Mouse (Mus musculus) spleen, postnatal 36 days (tissue): Measurements from ENCODE around the gene Cntnap1.

ENCODE experiments used
- DNase-seq, 2 experiments: peaks; one replicate each; pipeline ENCODE4 v3.0.0; 2022; ENCODE audit warnings: low spot score in 2 of 2, mixed read lengths in 1 of 2

Gene Cntnap1

DNA sequence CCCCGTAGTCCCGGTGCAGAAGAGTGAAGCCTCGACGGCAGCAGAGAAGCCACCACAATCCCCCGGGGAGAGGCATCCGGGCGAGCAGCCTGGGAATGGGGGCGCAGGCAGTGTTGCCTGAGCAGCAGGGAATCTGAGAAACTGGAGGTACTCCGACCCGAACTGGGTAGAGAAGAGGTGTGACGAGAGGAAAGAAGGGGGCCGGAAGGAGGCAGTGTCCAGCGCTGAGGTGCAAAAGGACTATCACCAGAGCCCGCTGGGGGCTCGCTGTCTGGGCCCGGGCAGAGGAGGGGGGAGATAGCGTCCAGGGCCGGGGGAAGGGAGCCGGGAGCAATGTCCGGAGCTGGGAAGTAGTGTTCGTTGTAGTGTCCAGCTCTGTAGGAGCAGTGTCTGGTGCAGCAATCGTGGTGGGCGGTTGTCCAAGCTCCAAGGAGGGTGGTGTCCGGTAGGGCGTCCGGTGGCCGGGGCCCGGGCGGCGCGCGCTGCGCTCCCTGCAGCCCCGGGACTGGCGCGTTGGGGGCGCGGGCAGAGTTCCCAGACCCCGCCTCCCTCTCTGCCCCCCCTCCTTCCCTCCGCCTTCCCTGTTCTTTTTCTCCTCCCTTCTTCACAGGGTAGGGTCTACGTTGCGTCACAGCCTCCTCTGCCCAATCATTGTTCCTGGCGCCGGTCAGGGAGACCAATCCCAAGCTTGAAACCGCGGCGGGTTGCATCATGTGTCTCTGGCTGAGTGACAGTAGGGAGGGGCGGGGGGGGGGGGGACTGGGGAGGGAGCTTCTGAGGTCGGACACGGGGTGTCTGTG lies 688 bp downstream of the Cntnap1 start, which contains the start of gene Plekhh3:
Gene Plekhh3, minus strand, starts transcription at position 541 of the 800 bp plus-strand sequence.
- peak; percentile 89 to 91 for DNase-seq

DNA sequence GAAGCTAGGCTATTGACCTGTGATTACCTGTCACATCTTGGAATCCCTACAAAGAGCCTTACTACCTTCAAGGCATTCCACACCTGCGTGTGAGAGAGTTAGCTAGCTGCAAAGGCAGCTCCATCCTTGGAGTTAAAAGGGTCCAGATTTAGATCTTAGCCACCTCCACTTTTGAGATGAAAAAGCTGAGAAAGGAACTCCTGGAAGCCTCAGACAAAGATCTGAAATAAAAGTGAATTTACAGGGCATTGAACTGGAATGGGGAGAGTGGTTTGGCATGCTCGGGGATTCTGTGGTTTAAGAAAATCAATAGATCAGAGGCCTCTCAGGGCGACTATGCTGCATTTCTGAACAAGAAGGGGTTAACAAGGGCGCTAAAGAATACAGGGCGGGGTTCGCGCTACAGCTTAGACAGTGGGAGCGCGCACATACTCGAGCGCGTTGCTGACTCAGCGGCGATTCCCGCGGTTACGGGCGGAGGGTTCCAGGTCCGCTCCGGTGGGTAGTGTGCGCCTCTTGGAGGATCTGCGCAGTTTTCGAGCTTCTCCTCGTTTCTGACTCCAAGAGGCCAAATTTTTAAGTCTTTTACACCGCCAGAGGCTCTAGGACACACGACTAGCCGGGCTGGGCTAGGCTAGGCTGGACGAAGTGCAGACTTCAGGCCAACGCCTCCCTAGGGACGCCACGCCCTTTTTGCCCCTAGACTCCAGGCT lies 1.6 kb downstream of the Cntnap1 start:
- peak; percentile 40 to 46 for DNase-seq

DNA sequence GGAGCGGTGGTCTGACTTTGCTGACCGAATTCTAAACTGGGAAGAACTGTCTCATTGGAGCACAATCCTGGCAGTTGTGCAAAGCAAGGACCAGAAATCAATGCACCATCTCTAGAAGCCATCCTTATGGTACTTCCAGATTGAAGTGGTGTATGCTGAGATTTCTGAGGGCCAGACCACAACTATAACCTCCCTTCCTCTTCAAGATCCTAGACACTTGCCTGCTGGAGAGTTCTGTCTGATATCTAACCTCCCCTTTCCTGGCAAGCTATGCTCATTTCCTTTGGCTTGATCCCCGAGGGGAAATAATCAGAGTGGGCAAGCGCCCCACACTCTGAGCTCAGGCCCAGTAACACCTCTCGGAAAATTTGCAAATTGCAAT lies 2.1 kb downstream of the Cntnap1 start:
- no peak for DNase-seq

DNA sequence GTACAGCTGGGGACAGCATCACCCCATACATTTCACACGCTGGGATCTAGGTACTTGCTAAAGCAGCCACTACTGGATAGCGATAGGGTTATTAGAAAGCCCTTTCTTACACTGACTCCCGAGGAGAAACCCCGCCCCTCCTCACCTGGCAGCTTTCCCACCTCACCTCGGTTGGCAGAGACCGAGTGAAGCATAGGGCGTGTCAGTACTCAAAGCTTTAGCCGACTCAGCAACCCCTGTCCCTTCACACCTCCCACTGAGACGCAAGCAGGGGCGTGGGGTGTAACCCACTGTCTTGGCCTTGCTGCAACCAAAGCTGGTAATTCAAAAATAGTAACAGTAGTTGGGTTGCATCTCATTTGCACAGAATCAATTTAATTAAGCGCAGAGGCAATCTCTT lies 2.8 kb downstream of the Cntnap1 start:
- DNase-seq = no peak

DNA sequence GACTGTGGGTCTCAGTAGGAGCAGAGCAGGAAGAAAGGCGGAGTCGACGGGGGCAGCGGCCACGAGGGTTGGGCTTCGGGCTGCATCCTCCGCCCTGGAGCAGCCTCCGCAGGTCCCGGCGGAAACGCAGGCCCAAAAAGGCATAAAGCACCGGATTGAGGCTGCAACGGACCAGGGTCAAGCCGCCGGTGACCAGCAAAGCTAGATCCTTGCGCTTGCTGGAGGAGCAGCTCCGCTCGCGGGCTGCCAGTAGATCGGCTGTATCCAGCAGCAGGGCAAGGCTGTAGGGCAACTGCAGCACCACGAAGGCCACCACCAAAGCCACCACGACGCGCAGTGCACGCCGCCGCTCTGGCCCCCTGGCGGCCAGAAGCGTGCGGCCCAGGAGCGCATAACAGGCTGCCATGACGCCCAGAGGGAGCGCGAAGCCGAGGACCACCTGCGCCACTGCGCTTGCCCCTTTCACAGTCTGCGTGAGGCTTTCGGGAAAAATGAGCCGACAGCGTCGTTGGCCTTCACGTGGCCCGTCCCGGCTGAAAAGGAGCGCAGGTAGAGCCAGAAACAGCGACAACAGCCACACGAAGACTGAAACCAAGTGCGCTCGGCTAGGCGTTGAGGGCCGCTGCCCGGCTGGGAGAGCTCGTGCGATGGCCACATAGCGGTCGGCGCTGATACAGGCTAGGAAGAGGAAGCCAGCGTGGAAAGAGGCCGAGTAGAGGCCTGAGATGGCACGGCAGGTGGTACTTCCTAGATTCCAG lies 3.5 kb downstream of the Cntnap1 start:
- peak; percentile 72 to 80 for DNase-seq

DNA sequence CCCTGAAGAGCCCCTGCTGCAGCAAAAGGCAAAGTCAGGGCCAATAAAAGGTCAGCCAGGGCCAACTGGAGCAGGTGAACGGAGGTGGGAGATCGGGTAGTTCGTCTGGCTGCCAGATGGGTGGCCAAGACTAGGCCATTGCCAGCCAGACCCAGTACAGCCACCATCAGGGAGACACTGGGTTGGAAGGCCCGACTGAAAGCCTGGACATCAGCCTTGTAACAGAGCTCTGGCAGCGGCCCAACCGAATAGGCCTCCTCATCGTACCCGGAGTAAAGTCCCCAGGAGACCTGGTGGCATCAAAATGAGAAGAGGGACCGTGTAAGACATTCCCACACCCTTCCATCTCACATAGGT lies 4.0 kb downstream of the Cntnap1 start:
- no peak for DNase-seq

DNA sequence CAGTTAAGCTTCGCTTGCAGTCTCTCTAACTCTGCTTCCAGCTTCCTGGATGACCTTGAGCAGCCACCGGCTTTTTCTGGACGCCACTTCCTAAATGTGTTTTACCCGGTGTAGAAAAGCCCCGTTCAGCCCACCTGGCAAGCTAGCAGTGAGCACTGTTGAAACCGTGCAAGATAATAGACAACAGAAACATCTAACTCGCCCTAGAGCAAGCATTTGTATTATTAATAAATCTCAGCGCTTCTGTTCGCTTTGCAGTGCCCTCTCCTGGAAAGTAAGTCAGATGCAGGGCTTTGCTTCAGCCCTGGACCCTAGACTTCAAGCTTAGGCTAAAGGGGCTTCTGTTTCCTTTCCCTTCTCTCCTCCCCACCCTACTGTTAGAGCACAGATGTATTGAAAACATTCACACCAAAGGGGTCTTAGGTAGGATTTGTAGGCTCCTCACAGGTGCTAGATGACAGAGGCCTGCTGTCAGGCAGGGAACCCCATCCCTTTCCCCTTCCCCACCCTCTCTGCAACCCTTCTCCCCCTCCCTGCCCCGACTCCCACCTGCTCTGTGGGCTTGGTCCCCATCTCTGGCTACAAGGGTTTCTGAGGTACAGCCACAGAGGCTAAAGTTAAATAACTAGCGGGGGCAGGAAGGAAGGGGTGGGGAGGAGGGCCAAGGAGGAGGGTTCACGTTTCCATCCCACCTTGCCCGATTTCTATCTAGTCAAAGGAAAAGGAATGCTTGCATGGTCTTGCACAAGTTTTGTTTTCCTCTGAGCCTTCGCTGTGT lies 4.7 kb downstream of the Cntnap1 start, which contains the start of gene Ccr10:
Gene Ccr10, minus strand, starts transcription at position 593 of the 778 bp plus-strand sequence.
- no peak for DNase-seq

DNA sequence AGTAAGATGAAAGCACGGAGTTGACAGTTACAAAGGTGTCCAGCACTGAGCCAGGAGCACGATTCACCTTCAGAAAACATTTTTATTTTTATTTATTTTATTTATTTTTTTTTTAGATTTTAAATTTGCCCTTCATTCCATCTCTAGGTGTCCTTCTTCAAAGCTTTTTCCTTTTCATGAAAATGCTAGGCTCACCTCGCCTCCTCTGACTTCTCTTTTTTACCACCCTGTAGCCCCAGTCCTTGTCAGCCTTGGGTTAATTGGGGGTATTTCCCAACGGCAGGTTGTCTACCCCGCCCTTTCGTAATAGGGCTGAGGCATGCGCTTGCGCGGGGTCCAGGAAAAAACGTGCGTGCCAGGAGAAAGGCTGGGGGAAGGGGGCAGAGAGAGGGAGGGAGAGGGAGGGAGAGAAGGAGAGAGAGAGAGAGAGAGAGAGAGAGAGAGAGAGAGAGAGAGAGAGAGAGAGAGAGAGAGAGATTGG lies 5.4 kb downstream of the Cntnap1 start:
- DNase-seq = no peak

DNA sequence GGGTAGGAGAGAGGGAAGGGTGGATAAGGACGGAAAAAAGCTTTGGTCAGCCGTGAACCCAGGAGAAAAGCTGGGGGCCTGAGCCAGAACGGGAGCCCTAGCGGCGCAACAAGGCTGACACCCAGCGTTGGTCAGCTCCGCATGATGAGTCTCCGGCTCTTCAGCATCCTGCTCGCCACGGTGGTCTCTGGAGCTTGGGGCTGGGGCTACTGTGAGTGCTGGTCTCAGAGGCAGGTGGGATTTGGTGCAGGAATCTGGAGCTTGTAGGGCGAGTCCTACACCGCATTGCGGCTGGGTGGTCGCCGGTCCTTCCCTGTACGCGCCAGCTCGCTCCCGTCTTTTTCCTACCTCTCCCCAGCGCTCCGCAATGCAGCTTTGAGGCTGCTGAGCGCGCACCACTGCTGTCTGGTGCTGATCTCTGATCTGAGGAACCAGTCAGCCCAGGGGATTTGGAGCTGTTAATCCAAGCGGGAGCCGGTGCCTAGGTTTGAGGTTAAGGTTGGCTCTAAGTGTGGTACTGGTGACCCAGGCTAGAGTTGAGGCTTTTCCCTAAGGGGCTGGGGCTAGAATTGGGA lies 5.9 kb downstream of the Cntnap1 start:
- no peak for DNase-seq

DNA sequence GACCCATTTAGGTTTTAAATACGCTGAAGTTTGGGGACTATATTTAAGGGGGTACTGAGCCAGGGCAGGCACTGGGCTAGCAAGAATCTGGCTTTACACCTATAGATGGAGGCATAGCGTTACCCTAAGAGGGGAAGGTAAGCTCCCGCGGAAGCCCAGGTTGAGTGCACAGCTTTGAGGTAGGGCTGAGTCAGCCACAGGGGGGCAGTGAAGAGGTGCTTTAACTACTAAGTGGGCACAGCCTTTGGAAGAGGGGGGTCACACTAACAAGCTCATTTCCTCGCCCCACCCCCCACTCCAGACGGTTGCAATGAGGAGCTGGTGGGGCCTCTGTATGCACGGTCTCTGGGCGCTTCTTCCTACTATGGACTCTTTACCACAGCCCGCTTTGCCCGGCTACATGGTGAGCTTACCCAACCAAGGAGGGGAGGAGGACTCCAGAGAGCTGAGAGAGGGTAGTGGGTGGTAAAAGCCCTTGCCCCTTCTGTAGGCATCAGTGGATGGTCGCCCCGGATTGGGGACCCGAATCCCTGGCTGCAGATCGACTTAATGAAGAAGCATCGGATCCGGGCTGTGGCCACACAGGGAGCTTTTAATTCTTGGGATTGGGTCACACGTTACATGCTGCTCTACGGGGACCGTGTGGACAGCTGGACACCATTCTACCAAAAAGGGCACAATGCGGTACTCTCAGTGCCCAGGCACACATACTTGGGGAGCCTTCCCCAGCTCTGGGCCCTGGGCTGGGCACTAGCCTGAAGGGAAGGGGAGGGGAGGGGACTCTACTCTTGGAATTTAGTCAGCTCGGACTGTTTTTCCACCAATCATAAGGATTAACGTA lies 6.8 kb downstream of the Cntnap1 start:
- DNase-seq = peak; percentile 65 to 66

DNA sequence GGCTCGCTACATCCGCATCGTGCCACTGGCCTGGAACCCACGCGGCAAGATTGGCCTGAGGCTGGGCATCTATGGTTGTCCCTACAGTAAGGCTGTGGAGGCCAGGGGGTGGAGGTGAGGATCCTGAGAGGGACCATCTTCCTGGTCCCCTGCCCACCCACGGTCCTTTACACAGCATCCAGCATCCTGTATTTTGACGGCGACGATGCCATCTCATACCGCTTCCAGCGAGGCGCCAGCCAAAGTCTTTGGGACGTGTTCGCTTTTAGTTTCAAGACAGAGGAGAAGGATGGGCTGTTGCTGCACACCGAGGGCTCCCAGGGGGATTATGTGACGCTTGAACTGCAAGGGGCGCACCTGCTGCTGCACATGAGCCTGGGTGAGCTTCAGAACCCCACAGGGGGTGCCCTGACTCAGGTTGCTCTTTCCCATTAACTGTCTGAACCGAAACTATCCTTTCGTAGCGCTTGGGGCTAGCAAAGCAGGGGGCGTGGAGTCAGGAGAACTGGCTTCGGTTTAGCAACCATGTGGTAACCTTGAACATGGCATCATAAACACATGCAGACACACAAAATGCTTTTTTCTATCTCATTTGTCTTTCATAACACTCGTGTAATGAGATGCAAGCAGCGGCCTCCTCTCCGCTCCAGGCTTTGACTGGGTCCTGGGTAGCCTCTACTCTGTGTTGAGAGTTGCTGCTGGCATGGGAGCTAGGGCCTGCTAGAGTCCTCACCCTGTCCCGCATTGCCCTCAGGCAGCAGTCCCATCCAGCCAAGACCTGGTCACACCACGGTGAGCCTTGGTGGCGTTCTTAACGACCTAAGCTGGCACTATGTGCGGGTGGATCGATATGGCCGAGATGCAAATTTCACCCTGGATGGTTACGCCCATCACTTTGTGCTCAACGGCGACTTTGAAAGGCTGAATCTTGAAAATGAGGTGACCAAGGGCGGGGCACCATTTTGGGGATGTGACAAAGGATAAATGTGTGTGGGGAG lies 8.0 kb downstream of the Cntnap1 start:
- peak in 1 of 2 experiments; percentile 31 for DNase-seq

DNA sequence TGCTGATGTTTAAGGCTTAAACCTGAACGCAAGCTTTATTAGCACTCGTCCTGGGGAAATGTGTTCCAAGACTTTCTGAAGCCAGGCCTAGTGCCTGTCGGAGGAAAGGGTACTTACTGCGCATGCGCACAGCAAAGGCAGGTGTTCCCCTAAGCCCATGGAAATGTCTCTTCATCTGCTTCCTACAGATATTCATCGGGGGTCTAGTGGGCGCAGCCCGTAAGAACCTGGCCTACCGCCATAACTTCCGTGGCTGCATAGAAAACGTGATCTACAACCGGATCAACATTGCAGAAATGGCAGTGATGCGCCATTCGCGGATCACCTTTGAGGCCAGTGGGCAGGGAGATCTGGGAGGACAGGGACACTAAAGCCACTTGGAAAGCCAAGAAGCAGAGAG lies 9.0 kb downstream of the Cntnap1 start:
- no peak for DNase-seq

DNA sequence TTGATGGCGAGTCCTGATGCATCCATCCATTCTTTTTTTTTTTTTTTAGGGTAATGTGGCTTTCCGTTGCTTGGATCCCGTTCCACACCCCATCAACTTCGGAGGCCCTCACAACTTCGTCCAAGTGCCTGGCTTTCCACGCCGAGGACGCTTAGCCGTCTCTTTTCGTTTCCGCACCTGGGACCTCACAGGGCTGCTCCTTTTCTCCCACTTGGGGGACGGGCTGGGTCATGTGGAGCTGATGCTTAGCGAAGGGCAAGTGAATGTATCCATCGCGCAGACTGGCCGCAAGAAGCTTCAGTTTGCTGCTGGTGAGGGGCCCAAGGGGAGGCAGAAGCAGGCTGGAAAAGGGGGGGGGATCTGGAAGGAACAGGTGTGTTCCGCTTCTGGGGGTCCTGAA lies 9.9 kb downstream of the Cntnap1 start:
- no peak for DNase-seq

DNA sequence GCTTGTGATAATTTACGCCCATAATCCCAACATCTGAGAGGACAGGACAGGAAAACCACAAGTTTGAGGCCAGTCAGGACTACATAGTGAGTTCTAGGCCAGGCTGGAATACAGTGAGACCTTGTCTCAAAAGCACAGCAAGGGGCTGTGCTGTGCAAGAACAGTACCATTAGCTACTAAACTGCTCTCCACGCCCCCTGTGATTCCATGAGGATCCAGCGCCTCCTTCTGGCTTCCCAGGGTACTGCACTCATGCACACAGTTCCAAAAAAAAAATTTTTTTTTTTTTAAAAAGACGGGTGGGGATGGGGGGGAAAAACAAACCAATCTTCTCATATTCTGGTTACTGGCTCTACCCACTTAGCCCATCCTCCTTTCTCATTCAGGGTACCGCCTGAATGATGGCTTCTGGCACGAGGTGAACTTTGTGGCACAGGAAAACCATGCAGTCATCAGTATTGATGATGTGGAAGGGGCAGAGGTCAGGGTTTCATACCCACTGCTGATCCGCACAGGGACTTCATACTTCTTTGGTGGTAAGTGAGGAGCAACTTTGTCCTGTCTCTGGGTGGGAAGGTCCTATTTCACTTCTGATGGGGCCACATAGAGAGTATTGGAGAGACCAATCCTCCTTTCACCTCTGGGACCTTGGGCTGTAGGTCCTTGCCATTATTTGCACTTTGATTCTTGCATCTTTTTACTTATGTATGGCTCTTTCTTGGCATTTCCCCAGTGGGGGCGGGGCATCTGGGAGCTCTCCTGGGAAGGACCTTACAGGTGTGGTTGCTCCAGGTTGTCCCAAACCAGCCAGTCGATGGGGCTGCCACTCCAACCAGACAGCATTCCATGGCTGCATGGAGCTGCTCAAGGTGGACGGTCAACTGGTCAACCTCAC lies 10.8 kb downstream of the Cntnap1 start:
- DNase-seq = no peak

DNA sequence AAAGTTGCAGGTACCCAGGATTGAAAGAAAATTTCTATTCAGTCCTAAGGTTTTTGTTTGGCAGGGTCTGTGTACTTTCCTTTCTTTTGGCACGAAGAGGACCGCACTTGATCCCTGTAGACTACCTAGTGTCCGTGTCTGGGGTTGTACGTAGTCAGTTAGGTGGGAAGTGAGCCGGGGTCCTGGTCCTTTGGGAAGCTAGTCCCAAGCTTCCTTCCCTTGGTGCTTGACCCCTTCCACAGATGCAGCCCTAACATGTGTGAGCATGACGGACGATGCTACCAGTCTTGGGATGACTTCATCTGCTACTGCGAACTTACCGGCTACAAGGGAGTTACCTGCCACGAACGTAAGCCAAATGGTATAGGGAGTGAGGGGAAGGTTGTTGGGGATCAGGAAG lies 11.6 kb downstream of the Cntnap1 start:
- DNase-seq = no peak

DNA sequence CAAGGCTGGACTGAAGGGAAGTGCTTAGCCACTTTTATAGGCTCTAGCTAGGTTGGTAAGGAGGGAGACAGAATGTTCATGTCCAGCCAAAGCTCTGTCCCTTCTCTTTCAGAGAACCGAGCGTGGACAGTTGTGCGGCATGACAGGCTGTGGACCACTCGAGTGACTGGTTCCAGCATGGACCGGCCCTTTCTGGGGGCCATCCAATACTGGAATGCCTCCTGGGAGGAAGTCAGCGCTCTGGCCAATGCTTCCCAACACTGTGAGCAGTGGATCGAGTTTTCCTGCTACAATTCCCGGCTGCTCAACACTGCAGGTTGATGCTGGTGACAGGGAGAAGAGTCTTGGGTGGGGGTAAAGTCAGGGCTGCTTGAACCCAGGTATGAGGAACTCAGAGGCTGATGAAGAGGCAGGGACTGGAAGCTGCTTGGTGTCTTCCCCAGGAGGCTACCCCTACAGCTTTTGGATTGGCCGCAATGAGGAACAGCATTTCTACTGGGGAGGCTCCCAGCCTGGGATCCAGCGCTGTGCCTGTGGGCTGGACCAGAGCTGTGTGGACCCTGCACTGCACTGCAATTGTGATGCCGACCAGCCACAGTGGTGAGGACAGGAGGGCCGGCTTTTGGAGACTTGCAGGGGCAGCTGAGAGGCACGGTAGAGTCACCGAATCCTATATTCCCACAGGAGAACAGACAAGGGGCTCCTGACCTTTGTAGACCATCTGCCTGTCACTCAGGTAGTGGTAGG lies 12.6 kb downstream of the Cntnap1 start:
- no peak for DNase-seq

DNA sequence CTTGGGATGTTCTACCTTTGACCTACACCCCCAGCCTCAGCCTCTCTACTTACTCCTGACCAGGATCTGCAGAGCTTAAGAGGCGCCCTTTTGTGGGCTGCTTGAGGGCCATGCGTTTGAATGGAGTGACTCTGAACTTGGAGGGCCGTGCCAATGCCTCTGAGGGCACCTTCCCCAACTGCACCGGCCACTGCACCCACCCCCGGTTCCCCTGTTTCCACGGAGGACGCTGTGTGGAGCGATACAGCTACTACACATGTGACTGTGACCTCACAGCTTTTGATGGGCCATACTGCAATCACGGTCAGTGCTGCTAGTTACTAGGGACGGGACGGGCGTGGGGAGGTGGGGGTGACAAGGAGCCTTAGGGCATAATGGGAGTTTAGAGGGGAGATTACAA lies 14.7 kb downstream of the Cntnap1 start:
- DNase-seq = no peak
